Mouse (Mus musculus): ENCODE measurements around the gene Clgn.

GRCm38 (mm10) chr8:83442243-83443051, 52.8 kb downstream of the Clgn start:
- TF ChIP-seq POLR2A (IDR thresholded peaks at IDR 0.05; ENCODE audit: extremely low read depth, insufficient read depth, low read length) (no peak; the same call in 1 of the 2 replicates), CTCF (IDR thresholded peaks at IDR 0.05; ENCODE audit: extremely low read depth, insufficient read depth, low read length) (no peak)
